Mouse (Mus musculus): ENCODE measurements at regions not wholly inside any gene's neighbourhood (a gene's known extent, or its start where the extent isn't known, plus 50 kb on each side); places are given as distances from the start of the nearest gene placed in this dataset.
A peak's percentile ranks its signal among the peaks of the same experiment; 100 is the strongest.

DNA sequence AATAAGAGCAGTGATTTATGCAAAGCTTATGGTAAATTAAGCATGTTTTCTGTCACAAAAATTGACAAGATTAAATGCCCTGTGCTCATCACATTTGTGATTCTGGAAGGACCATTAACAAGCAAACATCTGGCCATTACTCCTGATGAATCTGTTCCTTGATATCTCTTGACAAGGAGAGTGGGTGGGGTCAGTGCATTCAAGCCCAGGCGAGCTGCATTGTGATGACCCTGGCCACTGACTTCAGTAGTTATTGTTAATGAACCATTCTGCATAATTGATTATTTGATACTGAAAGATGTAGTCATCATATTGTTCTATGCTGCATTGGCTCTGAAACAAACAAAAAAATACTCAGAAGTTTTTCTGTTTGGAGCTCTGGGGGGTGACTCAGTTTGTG is 115.4 kb upstream of the Prmt6 start:
- DNase-seq (ENCODE audit: low spot score in 2 of 2) = no peak
- intact Hi-C loops (cut with DNase I) = no loop called here

GRCm38 (mm10) chr3:110361900-110362299 is 111.1 kb upstream of the Prmt6 start:
- intact Hi-C loops (cut with DNase I) = no loop called here
- no peak for DNase-seq (ENCODE audit: low spot score in 2 of 2)

DNA sequence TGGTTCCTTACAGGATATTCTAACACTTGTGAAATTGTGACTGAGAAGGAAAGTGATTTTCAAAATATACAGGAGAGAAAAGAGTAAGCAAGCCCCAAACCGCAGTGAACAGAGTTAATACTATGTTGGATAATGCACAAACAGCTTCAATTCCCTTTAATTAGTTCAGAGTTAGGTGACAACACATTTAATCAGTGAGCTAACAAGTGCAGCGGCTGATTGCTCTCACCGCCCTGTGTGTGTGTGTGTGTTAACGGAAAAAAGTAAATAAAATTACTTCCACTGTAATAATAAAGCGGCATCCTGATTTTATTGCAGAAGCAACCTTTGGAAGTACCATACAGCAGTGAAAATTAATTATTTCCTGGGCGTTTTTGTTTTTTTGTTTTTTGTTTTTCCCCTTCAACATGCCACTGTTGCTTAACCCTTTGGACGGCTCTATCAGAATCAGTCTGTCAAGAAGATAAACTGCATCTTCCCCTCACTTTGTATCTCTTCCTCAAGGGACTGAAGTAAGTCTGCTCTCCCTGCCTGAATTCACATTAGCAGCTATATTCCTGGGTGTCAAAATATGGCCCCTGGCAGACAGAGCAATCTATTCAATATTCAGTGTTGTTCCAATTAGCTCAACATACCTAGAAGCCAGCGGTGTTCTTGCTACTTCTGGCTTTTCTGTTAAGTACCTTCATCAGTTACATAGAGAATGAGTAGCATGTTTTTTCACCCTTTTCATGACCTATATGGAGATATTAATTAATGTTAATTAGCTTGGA is 106.2 kb upstream of the Prmt6 start:
- DNase-seq (ENCODE audit: low spot score in 2 of 2) = no peak
- intact Hi-C loops (cut with DNase I) = no loop called here

- intact Hi-C loops (cut with DNase I) = no loop called here
- no peak for DNase-seq (ENCODE audit: low spot score in 2 of 2)
Observed at GRCm38 (mm10) chr3:110353654-110354053, 102.9 kb upstream of the Prmt6 start.

GRCm38 (mm10) chr3:110350075-110350474 is 99.3 kb upstream of the Prmt6 start:
- DNase-seq (ENCODE audit: low spot score in 2 of 2) = peak; percentile 7 to 14
- intact Hi-C loops (cut with DNase I) = loop anchor here (1.0 kb wide), 1 partner anchor 100 kb away; the partner anchor contains the start of gene Prmt6

- intact Hi-C loops (cut with DNase I) = no loop called here
- DNase-seq (ENCODE audit: low spot score in 2 of 2) = peak; percentile 8 to 53
Observed at GRCm38 (mm10) chr3:110349446-110349845, 98.6 kb upstream of the Prmt6 start.

- intact Hi-C loops (cut with DNase I) = no loop called here
- DNase-seq (ENCODE audit: low spot score in 2 of 2) = no peak
Observed at GRCm38 (mm10) chr3:110344846-110345245, 94.0 kb upstream of the Prmt6 start.

DNA sequence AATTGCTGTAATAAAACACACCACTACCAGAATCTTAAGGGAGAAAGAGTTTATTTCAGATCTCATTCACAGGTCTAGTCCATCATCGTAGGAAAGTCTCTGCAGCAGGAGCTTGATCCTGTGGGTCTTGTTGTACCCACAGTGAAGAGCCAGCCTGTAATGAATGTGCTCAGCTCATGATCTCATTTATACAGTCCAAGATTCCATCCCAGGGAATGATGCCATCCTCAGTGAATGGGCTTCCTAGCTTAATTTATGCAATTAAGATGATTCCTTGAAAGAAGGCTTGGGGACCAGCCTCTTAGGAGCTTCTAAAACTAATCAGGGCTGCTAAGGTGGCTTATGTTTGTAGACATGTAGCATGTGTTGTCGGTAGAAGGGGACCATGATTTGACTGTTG is 89.3 kb upstream of the Prmt6 start:
- DNase-seq (ENCODE audit: low spot score in 2 of 2) = no peak
- intact Hi-C loops (cut with DNase I) = no loop called here

GRCm38 (mm10) chr3:110339026-110339606 is 88.3 kb upstream of the Prmt6 start:
- intact Hi-C loops (cut with DNase I) = no loop called here
- DNase-seq (ENCODE audit: low spot score in 2 of 2) = no peak

GRCm38 (mm10) chr3:110329175-110329574 is 78.4 kb upstream of the Prmt6 start:
- intact Hi-C loops (cut with DNase I) = no loop called here

GRCm38 (mm10) chr3:110310270-110310669 is 59.5 kb upstream of the Prmt6 start:
- intact Hi-C loops (cut with DNase I) = no loop called here
- DNase-seq (ENCODE audit: low spot score in 2 of 2) = peak in 1 of 2 experiments; percentile 10

More at GRCm38 (mm10) chr3:110329175-110329574, 78.4 kb upstream of the Prmt6 start:
- DNase-seq (ENCODE audit: low spot score in 2 of 2) = no peak

DNA sequence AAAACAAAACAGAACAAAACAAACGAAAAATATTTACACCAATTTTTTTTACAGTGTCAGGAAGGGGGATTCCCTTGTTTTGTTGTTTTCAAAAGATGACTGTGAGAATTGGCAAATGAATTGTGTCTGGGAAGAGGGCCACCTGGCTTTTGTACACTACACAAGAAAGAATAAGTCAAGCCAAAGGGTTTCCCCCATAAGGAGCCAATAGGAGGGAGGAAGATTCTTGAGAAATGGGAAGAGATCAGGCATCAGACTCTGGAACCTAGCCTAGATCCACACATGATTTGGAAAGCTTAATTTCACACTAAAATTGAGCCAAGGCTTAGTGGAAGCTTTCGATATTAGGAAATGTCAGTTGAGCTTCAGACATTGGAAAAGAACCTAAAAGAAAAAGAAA is 52.4 kb upstream of the Prmt6 start:
- peak in 1 of 2 experiments; percentile 19 for DNase-seq (ENCODE audit: low spot score in 2 of 2)
- intact Hi-C loops (cut with DNase I) = no loop called here
